Mouse (Mus musculus) B cell, adult 2 months (primary cell): ENCODE data around the gene Gtf2a1.
"Not testable (repeated sequence)": the region's sequence is repeated elsewhere in the genome, so short reads cannot be mapped to it uniquely, and the experiment has no call there.

Experiments
- DNase-seq, 2 experiments: peaks; one replicate each; pipeline ENCODE4 v3.0.0; 2022

Gene Gtf2a1

GRCm38 (mm10) chr12:91589847-91590690 lies at the start of gene Gtf2a1:
Gene Gtf2a1, minus strand, starts transcription at chr12:91590487.
- DNase-seq = peak; percentile 96 to 97

GRCm38 (mm10) chr12:91638351-91638750 lies 48.1 kb upstream of the Gtf2a1 start:
- no peak for DNase-seq

GRCm38 (mm10) chr12:91637136-91637909 lies 47.0 kb upstream of the Gtf2a1 start:
- no peak for DNase-seq

- DNase-seq = no peak
Observed at GRCm38 (mm10) chr12:91626482-91626881, 36.2 kb upstream of the Gtf2a1 start.

GRCm38 (mm10) chr12:91625013-91625412 lies 34.7 kb upstream of the Gtf2a1 start:
- DNase-seq = peak; percentile 63 to 68

- no peak for DNase-seq
Observed at GRCm38 (mm10) chr12:91609425-91609824, 19.1 kb upstream of the Gtf2a1 start.

GRCm38 (mm10) chr12:91607678-91608077 lies 17.4 kb upstream of the Gtf2a1 start:
- no peak for DNase-seq

- no peak for DNase-seq
Observed at GRCm38 (mm10) chr12:91606651-91607050, 16.4 kb upstream of the Gtf2a1 start.

- DNase-seq = no peak
Observed at GRCm38 (mm10) chr12:91604600-91604999, 14.3 kb upstream of the Gtf2a1 start.

GRCm38 (mm10) chr12:91592128-91592527 lies 1.8 kb upstream of the Gtf2a1 start:
- DNase-seq = peak; percentile 50 to 62

- no peak for DNase-seq
Observed at GRCm38 (mm10) chr12:91591191-91591590, 904 bp upstream of the Gtf2a1 start.

GRCm38 (mm10) chr12:91590716-91591115 lies 429 bp upstream of the Gtf2a1 start:
- DNase-seq = no peak

- DNase-seq = no peak
Observed at GRCm38 (mm10) chr12:91589542-91589846, 793 bp downstream of the Gtf2a1 start.

GRCm38 (mm10) chr12:91588670-91589541 lies 1.4 kb downstream of the Gtf2a1 start:
- peak; percentile 73 to 78 for DNase-seq

GRCm38 (mm10) chr12:91588176-91588669 lies 2.1 kb downstream of the Gtf2a1 start:
- DNase-seq = peak; percentile 91 to 93

- no peak for DNase-seq
Observed at GRCm38 (mm10) chr12:91587491-91588033, 2.7 kb downstream of the Gtf2a1 start.

GRCm38 (mm10) chr12:91587077-91587476 lies 3.2 kb downstream of the Gtf2a1 start:
- no peak for DNase-seq

GRCm38 (mm10) chr12:91585815-91586214 lies 4.5 kb downstream of the Gtf2a1 start:
- DNase-seq = not testable (repeated sequence)

GRCm38 (mm10) chr12:91585206-91585605 lies 5.1 kb downstream of the Gtf2a1 start:
- no peak for DNase-seq

- no peak for DNase-seq
Observed at GRCm38 (mm10) chr12:91583409-91583808, 6.9 kb downstream of the Gtf2a1 start.

- no peak for DNase-seq
Observed at GRCm38 (mm10) chr12:91582362-91583002, 7.8 kb downstream of the Gtf2a1 start.
